Mouse (Mus musculus) retina, embryonic 14.5 days (tissue): ENCODE data around the gene Pold2.
A peak's percentile ranks its signal among the peaks of the same experiment; 100 is the strongest.
"Not testable (repeated sequence)": the region's sequence is repeated elsewhere in the genome, so short reads cannot be mapped to it uniquely, and the experiment has no call there.

Experiments
- DNase-seq: peaks from one replicate; pipeline ENCODE4 v3.0.0-alpha.2; 2015; ENCODE audit warnings: low spot score

The Pold2 gene

DNA sequence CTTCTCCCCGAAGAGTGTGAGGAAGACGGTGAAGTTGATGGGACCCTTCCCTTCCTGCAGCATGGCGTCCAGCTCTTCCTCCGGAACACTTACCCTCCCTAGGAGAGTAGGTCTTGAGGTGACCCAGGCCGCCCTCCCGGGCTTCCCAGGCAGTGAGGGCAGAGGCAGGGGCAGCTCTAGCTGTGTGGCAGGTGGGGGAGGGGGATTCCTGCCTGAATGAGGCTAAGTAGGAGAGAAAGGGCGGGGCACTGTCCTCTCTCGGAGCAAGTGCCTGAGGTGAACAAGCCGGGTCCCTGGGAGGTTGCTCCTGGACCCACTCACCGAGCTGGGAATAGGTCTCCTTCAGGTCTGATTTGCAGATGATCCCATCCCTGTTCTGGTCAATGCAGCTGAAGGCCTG is 19.7 kb upstream of the Pold2 start:
- peak; percentile 47 for DNase-seq

DNA sequence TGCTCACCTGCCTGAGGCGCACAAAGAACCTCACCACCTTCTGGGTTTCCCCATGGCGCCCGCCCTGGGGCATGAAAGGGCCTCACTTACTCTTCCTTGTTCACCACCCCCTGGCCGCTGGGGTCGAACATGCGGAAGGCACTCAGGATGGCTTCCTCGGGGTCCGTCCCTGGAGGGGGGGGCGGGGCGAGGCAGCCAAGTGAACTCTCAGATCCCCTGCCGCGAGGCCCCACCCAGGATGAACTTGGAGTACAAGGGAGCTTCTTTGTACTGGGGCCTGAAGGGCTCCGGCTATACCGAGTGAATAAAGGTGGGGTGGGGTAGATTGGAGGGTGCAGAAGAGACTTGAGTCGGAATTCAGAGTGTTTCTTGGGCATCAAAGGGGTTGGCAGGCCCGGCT is 19.1 kb upstream of the Pold2 start:
- DNase-seq, result no peak

DNA sequence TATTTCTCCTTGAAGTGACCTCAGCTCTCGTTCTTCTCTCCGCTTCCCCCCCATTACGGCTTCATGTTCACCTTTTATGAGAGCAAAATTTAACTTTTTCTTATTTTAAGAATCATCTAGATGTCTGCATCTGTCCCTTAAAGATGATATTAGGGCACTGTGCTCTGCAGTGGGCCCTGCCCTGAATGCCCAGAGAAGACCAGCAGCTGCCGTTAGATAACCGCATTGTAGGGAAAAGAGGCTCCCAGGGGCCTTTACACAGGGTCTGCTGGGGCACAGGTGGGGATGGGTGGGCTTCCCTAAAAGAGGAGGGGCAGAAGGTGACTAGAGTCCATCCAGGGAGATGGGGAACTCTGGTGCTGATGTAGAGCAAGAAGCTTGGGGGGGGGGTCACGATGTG is 15.7 kb upstream of the Pold2 start:
- DNase-seq, result no peak

DNA sequence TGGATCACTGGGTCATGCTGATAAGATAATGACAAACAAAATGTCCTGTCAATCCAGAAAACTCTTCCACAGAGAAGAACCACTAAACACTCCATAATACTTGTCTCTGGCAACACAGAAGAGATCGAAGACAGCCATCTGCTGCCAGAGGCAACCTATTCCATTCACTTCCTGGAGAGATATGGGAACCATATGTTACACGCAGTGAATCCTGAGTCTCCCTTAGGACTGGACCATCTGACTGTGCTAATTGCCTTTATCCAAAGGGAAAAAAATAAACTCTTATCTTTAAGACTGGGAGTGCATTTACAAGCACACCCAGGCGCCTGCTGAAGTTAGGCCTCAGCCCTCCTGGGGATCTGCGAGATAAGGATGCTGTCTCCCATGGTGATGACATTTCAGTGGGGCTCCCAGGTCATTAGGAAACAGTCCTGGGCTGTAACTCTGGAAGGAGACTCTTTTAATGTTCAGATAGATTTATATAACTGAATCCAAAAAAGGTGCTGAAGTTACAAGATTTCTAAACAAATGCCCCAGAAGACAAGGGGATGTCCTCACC is 14.8 kb upstream of the Pold2 start:
- DNase-seq, result no peak

DNA sequence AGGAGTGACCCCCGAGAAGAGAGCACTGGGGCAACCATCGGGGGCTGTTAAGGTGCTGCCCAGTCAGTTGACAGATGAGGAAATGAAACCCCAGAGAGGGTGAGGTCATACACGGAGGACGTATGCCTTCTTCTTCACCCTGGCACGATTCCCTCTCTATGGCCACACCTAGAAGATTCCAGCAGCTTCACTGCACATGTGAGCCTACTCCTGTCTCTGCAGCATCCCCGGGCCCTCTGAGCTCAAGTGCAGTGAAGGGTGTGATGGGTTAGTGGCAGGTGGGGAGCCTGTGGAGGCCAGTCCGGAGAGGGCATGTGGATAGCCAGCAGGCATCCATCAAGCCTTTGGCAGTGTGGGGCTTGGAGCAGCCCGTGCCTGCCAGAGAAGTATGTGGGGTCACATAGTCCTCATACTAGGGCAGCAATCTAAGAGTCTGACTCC is 14.1 kb upstream of the Pold2 start:
- DNase-seq, result no peak

DNA sequence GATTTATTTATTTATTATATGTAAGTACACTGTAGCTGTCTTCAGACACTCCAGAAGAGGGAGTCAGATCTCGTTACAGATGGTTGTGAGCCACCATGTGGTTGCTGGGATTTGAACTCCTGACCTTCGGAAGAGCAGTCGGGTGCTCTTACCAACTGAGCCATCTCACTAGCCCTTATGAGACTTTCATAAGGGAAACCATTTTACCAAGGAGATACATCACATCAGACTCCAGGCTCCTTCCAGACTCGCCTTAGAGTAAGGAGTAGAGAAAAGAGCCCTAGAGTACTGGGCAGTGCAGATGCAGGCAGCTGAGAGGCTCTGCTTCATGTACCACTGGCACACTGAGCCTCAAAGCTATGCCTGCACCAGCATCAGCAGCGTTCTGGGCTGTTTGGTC is 10.5 kb upstream of the Pold2 start:
- not testable (repeated sequence) for DNase-seq

DNA sequence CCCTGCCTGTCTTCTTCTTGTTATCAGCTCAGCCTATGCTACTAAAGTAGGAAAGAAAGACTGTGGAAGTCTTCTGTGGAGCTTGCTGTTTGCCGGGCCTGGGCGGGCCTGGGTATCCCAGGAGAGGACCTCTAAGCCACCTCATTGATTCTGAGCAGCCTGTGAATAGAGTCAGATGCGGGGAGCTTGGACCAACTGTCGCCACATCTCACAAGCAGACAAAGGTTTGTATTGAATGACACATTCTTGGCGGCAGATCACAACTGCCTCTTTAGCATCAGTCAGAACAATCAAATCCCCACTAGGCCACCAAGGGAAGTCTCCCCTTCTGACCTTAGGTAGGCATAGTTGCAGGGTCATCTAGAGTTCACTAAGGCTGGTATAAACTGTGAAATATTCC is 9.2 kb upstream of the Pold2 start:
- DNase-seq, result peak; percentile 47

DNA sequence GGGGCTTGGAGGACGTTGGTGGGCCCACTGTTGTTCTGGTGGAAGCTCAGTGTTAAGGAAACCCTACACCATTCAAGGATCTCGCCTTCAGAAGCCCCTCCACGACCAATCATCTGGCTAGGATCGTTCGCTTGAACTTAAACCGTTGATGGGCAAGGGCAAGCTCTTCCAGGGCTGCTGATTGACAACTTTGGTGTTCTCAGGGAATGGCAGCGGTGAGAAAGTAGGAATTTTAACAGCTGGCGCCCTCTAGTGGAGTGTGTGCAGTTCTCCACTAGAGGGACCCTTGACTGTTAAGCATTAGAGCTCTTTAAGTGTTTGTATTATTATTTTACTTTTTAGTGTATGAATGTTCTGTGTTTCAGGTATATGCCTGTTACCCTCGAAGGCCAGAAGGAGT is 8.1 kb upstream of the Pold2 start:
- DNase-seq, result peak; percentile 93

DNA sequence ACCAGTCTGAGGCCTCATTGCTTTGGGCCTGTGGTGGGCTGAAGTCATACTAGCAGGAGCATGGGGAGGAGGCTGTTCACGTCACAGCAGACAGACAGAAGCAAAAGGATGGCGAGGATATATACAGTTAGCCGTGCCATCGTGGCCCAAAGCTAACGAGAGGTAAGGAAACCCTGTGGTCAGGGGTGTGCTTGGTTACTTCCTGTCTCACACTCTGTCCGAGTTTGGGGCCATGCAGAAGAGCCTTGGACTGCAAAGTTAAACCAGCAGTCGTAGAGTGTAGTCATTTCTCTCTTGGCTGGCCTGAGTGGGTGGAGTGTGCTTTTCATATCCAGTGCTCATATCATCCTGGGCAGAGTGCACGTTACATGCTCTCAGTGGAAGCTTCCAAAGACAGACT is 4.4 kb upstream of the Pold2 start:
- DNase-seq, result no peak

DNA sequence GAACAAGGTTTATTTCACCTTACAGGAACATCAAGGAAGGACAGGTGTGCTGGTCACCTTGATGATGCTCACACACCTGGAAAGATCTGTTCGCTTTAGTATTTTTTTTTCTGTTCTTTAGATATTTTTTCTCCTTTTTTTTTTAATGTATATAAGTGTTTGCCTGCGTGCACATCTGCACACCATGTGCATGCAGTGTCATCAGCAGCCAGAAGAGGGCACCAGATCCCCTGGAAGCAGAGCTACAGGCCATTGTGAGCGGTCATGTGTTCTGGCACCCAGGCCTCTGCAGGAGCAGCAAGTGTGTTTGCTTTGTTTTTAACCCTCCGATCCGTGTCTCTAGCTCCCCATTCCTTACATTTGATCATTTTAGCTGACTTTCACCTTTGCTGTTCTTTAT is 1.8 kb upstream of the Pold2 start:
- DNase-seq, result peak; percentile 67

DNA sequence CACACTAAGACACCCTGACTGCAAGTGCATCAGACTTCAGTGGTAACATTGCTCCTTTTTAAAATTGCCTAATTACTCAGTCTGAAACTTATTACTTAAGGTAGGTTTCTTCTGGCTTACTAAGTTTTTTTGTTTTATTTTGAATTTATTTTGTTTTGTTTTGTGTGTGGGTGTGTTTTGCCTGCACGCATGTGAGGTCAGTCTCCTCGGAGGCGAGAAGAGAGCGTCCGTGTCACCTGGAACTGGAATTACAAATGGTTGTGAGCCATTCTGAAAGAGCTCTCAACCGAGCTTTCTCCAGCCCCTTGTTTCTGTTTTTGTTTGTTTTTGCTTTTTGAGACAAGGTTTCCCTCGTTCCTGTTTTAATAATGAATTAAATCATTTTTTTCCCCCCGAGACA is 569 bp upstream of the Pold2 start:
- no peak for DNase-seq

DNA sequence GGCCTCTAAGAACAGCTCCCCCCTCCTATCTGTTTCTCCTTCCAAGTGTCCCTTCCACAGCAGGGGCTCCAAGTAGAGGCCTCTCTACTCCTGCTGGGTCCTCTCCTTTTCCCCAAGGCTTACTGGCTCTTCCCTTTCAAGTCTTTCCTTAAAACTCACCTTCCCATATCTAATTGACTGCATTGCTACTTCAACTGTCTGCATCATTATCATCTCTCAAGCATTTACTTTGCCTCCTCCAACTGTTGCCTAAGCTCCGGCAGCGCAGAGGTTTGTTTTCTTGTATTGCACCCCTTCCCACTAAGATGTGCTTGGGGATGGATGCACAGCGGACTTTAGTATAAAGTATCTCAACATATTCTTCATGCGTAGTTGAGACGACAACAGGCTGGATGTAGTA is 671 bp downstream of the Pold2 start:
- DNase-seq, result no peak

DNA sequence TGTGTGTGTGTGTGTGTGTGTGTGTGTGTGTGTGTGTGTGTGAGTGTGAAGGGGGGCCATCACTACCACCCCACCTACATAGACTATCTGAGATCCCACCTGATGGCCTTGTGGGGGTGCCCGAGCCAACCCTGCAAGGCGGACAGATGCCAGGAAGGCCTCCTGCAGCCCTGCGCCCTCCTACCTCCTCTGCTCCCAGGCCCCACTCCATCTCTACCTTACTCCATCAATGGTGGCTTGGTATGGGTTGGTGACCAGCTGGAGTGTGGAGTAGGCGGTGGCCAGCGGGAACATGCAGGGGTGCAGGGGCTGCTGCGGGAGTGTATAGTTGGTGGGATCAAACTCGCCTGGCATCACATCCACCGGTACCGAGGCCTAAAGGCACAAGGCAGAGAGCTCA is 4.9 kb downstream of the Pold2 start:
- DNase-seq, result no peak

DNA sequence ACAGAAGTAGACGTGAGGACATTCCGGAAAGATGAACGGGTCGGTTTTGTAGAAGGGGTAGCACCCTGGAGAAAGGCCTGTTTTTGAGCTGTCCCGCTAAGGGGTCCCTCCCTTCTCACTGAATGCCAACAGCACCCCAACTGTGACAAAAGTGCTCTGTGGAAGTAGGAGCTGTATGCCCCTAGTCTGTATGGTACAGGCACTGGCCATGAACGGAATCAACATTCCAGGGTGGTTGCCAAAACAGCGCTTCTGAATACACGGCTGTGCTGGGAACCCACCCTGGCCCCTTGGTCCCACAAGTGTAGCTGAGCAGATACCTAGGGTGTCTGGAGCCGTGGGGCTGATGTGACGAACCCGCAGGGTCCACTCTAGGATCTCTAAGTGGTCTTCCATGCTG is 5.4 kb downstream of the Pold2 start:
- no peak for DNase-seq

DNA sequence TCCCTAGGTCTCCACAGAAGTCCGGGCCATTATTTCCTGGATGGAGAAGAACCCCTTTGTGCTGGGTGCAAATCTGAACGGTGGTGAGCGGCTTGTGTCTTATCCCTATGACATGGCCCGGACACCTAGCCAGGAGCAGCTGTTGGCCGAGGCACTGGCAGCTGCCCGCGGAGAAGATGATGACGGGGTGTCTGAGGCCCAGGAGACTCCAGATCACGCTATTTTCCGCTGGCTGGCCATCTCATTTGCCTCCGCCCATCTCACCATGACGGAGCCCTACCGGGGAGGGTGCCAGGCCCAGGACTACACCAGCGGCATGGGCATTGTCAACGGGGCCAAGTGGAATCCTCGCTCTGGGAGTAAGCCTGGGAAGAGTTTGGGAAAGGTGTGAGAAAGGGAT is 8.0 kb downstream of the Pold2 start:
- DNase-seq, result no peak

DNA sequence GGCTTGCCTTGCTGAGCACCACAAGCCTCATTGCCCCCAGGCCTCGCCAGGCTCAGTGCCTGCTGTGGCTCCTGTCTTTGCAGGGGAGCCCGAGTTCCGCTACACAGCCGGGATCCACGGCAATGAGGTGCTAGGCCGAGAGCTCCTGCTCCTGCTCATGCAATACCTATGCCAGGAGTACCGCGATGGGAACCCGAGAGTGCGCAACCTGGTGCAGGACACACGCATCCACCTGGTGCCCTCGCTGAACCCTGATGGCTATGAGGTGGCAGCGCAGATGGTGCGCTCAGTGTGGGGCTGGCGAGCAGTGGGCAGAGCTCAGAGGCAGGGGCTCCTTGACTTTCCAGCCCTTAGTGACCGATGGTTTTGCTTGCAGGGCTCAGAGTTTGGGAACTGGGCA is 8.8 kb downstream of the Pold2 start:
- DNase-seq, result no peak

DNA sequence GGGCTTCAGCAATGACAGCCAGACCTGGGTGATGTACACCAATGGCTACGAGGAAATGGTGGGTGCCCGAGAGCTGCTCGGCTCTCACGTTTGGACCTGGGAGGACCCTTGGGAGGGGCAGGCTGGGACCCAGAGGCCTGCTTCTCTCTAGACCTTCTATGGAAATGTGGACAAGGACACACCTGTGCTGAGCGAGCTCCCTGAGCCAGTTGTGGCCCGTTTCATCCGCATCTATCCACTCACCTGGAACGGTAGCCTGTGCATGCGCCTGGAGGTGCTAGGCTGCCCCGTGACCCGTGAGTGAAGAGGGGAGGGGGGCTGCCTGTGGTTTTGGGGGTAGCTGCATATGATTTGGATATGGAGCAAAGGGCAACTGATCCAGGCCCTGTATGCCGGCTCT is 9.8 kb downstream of the Pold2 start:
- DNase-seq, result no peak

DNA sequence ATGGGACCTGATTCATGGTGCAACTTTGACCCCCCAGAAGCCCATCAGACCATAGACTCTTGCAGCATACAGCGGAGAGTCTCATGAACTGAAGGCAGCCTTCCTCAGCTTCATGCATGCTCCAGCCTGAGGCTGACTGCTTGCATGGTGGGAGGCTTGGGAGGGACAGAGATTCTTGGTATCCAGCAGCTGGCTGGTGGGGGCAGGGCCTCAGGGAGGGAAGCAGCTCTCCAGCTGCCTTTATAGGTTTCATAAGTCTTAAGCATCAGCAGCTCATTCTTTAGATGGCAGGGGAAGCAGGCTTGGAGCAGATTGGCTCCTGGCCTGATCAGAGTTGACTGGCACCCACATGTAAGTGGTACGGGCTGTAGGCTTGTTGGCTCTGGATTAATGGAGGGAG is 10.9 kb downstream of the Pold2 start:
- DNase-seq, result no peak

DNA sequence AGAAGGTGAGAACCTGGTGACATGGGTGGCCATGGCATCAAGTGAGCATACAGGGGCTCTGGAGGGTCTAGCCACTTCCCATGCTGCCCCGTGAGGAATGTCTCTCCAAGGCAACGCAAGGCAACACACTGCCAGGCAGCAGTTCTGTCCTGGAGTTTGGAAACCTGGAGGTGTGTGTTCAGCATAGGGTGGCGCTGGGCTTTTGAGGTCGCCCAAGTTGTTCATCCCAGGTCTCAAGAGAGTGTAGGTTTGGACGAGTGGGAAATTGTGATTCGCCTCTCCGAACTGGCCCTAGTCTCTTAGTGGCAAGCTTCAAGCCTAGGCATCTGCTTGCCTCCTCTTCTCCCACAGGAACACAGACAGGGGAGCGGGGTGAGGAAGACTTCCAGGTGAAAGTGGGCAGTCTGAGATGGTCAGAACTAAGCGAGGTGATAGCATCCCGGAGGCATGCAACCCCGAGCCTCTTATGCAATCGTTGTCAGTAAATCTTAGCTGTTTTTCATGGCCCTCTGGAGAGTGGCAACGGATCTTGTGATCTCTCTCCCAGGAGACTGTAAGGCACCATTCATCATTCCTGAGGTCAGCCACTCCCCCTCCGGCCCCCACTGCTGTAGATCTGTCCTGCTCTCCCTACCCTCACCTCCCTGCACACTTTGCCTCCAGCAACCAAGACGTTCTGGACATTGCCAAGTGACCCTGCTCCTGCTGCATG is 15.5 kb downstream of the Pold2 start:
- no peak for DNase-seq

DNA sequence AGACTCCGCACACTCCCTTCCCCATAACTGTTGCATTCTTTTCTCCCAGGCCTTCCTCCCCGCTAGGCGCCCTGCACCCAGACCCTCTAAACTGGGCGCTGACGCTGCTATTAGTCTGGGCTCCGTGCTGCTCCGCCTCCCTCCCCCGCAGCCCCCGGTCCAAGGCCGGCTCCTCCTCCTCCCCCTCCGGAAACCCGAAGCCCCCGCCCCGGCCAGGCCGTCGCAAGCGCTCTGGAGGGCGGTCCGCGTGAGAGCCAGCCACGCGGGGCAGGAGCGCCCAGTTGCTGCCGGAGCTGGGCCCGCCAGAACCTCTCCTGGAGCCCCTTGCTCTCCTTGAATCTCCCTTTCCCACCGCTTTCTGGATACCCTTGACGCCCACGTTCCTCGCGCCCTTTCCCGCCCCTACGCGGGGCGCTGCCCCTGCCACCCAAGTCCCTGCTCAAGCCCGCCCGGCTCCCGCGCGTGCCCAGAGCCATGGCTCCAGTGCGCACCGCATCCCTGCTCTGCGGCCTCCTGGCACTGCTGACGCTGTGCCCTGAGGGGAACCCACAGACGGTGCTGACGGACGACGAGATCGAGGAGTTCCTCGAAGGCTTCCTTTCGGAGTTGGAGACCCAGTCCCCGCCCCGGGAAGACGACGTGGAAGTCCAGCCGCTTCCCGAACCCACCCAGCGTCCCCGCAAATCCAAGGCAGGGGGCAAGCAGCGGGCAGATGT is 16.3 kb downstream of the Pold2 start, which contains the start of gene Aebp1:
Gene Aebp1 (plus strand): TSS at position 270 of the 716 bp plus-strand sequence.
- peak; percentile 30 for DNase-seq

DNA sequence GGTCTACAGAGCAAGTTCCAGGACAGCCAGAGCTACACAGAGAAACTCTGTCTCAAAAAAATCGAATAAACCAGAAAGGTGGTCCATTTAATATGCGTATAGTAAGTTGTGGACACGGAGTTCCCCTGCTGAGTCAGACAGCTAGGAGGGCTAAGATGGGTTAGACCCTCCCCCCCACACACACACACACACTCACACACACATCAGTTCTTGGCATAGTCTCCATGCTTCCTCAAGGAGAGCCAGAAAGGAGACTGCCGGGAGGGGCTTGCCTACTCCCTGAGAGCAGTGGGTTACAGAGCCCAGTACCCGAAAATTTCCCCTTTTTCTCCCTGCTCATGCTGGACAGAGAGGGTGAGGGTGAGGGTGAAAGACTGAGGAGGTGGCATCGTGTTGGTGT is 17.5 kb downstream of the Pold2 start:
- no peak for DNase-seq

DNA sequence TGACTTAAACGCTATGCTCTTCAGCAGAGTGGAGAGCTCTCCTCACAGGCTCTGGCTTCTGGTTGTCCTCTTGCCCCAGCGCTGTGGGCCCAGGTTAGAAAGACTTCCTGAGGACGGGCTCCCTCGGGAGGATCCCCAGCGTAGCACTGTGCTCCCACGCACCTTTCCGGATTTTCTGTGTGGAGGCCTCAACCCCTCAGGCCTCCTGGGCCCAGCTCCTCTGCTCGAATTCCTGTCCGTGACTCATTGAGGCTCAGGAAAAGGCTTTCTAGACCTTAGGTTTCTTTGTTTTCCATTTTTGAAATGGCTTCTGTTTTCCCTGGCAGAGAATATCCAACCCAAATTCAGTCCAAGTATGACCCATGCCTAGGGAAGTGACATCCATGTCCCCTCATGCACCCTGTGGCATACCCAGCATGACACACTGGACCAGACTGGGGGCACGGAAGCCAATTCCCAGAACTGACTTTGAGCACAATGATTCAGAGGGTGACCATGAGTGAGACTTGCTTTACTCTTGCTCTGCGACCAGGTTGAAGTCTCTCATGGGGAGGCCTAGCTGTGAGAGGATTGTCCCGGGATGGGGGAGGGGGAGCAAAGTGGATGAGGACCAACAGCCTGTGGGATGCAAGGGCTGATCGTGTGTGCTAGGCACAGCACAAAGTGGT is 18.1 kb downstream of the Pold2 start:
- DNase-seq, result no peak

DNA sequence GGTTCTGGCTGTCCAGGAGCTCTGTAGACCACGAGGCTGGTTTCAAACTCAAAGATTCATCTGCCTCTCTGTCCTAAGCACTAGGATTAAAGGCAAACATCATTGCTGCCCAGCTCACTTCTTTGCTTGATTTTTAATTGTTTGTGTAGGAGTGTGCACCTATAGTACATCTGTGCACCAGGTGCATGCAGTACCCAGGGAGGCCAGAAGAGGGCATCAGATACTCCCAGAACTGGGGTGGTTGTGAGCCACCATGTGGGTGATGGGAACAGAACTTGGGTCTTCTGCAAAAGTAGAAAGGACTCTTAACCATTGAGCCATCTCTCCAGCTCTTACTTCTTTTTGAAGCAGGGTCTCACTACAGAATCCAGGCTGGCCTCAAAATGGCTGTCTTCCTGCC is 19.4 kb downstream of the Pold2 start:
- DNase-seq, result no peak
